15 mouse cellular contexts compared by ENCODE assay signal in the genomic region with DNA sequence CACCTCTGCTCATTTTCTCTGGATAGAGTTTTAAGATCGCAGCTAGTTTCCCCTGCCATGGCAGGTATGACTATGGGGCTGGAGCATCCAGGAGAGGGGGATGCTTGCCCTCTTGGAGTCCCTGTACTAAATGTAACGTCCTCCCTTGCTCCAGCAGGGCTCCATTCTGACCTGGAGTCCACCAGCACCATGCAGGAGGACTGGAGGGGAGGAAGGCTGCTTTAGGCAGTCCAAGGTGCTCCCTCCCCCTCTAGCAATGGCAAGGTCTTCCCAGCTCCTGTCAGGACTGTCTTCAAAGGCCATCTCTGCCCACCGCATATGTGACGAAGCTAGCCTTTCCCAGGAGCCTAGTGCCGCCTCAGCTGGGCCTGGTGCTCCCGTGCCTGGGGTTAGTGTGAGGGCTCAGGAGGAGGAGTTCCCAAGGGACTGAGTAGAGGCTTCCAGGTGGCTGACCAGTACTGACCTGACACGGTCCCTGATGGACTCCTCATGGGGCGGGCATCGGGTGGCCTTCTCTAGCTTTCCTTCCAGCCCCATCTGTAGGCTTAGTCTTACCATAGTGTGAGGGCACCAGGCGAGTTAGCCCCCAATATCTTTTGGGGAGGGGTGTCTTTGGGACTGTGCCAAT. TPM values are rescaled to one million over a fixed set of nuclear protein-coding genes. Genes with fewer than 3 reads are reported as not detected.
DNase-seq lines count a peak whose midpoint lies in the region; ATAC-seq and TF ChIP-seq lines count a peak whose summit lies in the region.
"Had no signal": no experiment of that assay in that cellular context is flagged by ENCODE, and none has a peak within 500 bp of the region (broad histone marks: within the 10 kb centered on the region; RNA-seq: fewer than 3 reads in every experiment).

No protein-coding gene starts in this region.

- no peak overlapping the region for H3K4me3 ChIP-seq in cerebellum, adult 2 months (replicated peaks; ENCODE audit: insufficient read depth, low read depth, low read length)
- H3K4me3 ChIP-seq in heart, embryonic 12.5 days: no peak overlapping the region
- H3K4me3 ChIP-seq in liver, embryonic 12.5 days: no peak overlapping the region
- H3K4me3 ChIP-seq in liver, embryonic 11.5 days (ENCODE audit: low read depth, low read length): no peak overlapping the region
- H3K4me3 ChIP-seq in hindbrain, embryonic 15.5 days: no peak overlapping the region
- H3K4me3 ChIP-seq: heart, embryonic 13.5 days had no signal

- H3K4me2 ChIP-seq in heart, embryonic 12.5 days: no peak overlapping the region
- H3K4me2 ChIP-seq in liver, embryonic 12.5 days: no peak overlapping the region
- no peak overlapping the region for H3K4me2 ChIP-seq in liver, embryonic 11.5 days
- H3K4me2 ChIP-seq in hindbrain, embryonic 15.5 days: no peak overlapping the region
- H3K4me2 ChIP-seq: heart, embryonic 13.5 days had no signal

- peaks cover 32% of the 10 kb centered on the region for H3K4me1 ChIP-seq in cerebellum, adult 2 months (ENCODE audit: control insufficient read depth, insufficient read depth, low read length)
- H3K4me1 ChIP-seq in heart, embryonic 12.5 days (replicated peaks): 0 out of 2 replicates have a peak, but pooled peaks cover 5% of the 10 kb centered on the region
- H3K4me1 ChIP-seq in liver, embryonic 12.5 days: no peaks in the 10 kb centered on the region
- no peaks in the 10 kb centered on the region for H3K4me1 ChIP-seq in liver, embryonic 11.5 days (replicated peaks; ENCODE audit: control insufficient read depth, insufficient read depth, low read length)
- no peaks in the 10 kb centered on the region for H3K4me1 ChIP-seq in hindbrain, embryonic 15.5 days (replicated peaks)

- 75% methylated on average over 10 of the region's 10 CpGs for WGBS in cerebellum, adult 2 months
- 49% methylated on average over 10 of the region's 10 CpGs for WGBS in heart, embryonic 12.5 days
- WGBS in liver, embryonic 12.5 days (ENCODE audit: insufficient replicate concordance): 64% methylated on average over 10 of the region's 10 CpGs
- 60% methylated on average over 10 of the region's 10 CpGs for WGBS in liver, embryonic 11.5 days
- 72% methylated on average over 10 of the region's 10 CpGs for WGBS in hindbrain, embryonic 15.5 days

- no peak for TF ChIP-seq POLR2A in cerebellum, adult 2 months (IDR thresholded peaks at IDR 0.05; ENCODE audit: borderline replicate concordance, insufficient read depth, low read length)

- TF ChIP-seq CTCF in cerebellum, adult 2 months (IDR thresholded peaks at IDR 0.05; ENCODE audit: borderline replicate concordance, insufficient read depth, low read depth, low read length): no peak

- no peaks in the 10 kb centered on the region for H3K9me3 ChIP-seq in heart, embryonic 12.5 days (replicated peaks)
- no peaks in the 10 kb centered on the region for H3K9me3 ChIP-seq in liver, embryonic 12.5 days (replicated peaks)
- no peaks in the 10 kb centered on the region for H3K9me3 ChIP-seq in liver, embryonic 11.5 days (ENCODE audit: control insufficient read depth, low read length)
- no peaks in the 10 kb centered on the region for H3K9me3 ChIP-seq in hindbrain, embryonic 15.5 days
- H3K9me3 ChIP-seq: heart, embryonic 13.5 days had no signal

- H3K9ac ChIP-seq in heart, embryonic 12.5 days: no peak overlapping the region
- no peak overlapping the region for H3K9ac ChIP-seq in liver, embryonic 12.5 days
- no peak overlapping the region for H3K9ac ChIP-seq in liver, embryonic 11.5 days (ENCODE audit: low read depth, low read length)
- H3K9ac ChIP-seq in hindbrain, embryonic 15.5 days: no peak overlapping the region
- H3K9ac ChIP-seq: heart, embryonic 13.5 days had no signal

- no peak overlapping the region for H3K27ac ChIP-seq in cerebellum, adult 2 months (ENCODE audit: insufficient read depth, low read length)
- H3K27ac ChIP-seq in heart, embryonic 12.5 days (ENCODE audit: poor library complexity, severe bottlenecking): no peak overlapping the region
- H3K27ac ChIP-seq in liver, embryonic 12.5 days: no peak overlapping the region
- no peak overlapping the region for H3K27ac ChIP-seq in liver, embryonic 11.5 days (ENCODE audit: low read depth, low read length)
- no peak overlapping the region for H3K27ac ChIP-seq in hindbrain, embryonic 15.5 days (replicated peaks)
- H3K27ac ChIP-seq: heart, embryonic 13.5 days had no signal

- peak; percentile 10 to 21 for DNase-seq in cerebellum, adult 2 months
- no peak for DNase-seq in cerebellum, postnatal 36 days
- DNase-seq in heart, adult 8-10 months (ENCODE audit: low spot score): no peak
- no peak for DNase-seq in liver, embryonic 11.5 days (ENCODE audit: low spot score)
- no peak for DNase-seq in urinary bladder, postnatal 14 days (ENCODE audit: low spot score)
- DNase-seq: adrenal gland, postnatal 36 days; kidney, postnatal 36 days; lung, postnatal 10 days had no signal

- peaks cover 71% of the 10 kb centered on the region for H3K36me3 ChIP-seq in heart, embryonic 12.5 days
- peaks cover 38% of the 10 kb centered on the region for H3K36me3 ChIP-seq in liver, embryonic 12.5 days
- peaks cover 22% of the 10 kb centered on the region for H3K36me3 ChIP-seq in liver, embryonic 11.5 days (ENCODE audit: control insufficient read depth, insufficient read depth, low read length)
- peaks cover 41% of the 10 kb centered on the region for H3K36me3 ChIP-seq in hindbrain, embryonic 15.5 days

- H3K27me3 ChIP-seq in cerebellum, adult 2 months (ENCODE audit: control insufficient read depth, insufficient read depth, low read length): no peaks in the 10 kb centered on the region
- H3K27me3 ChIP-seq in heart, embryonic 12.5 days (replicated peaks): no peaks in the 10 kb centered on the region
- no peaks in the 10 kb centered on the region for H3K27me3 ChIP-seq in liver, embryonic 12.5 days (replicated peaks)
- no peaks in the 10 kb centered on the region for H3K27me3 ChIP-seq in liver, embryonic 11.5 days (replicated peaks; ENCODE audit: control insufficient read depth, insufficient read depth, low read length)
- no peaks in the 10 kb centered on the region for H3K27me3 ChIP-seq in hindbrain, embryonic 15.5 days
- H3K27me3 ChIP-seq: CH12.LX; heart, embryonic 13.5 days had no signal

- ATAC-seq in heart, embryonic 12.5 days (ENCODE audit: insufficient number of reproducible peaks, low FRiP score): peak; percentile 46; the same call in 1 of the 2 replicates
- 0 out of 2 replicates have a peak, but pooled peaks have one; percentile 36 for ATAC-seq in liver, embryonic 12.5 days
- no peak for ATAC-seq in liver, embryonic 11.5 days (replicated peaks; ENCODE audit: low FRiP score)
- ATAC-seq in hindbrain, embryonic 15.5 days (ENCODE audit: low FRiP score, low read depth): 0 out of 2 replicates have a peak, but pooled peaks have one; percentile 3
- ATAC-seq: activated CD4-positive, CD25-positive, alpha-beta regulatory T cell, adult 4 months; inflammation-experienced regulatory T-cells, adult 6 months had no signal

RNA-seq across cellular contexts. Expression of gene Pomc, which starts 44.2 kb away (rescaled TPM):
- 3.0 and 4.1 TPM in 2 replicates for polyA plus RNA-seq in cerebellum, adult 2 months (2012; rRNA removed)
- 2.1 and 2.2 TPM in 2 replicates for polyA plus RNA-seq in heart, embryonic 12.5 days (2016; fragmentation: Nextera tagmentation; extraction: Ambion mirVana)
- total RNA-seq in heart, adult 8-10 months (2022): under 1 TPM in 3 of 4 experiments, not detected in 1; 0.46 to 0.75 (median 0.56) TPM
- polyA plus RNA-seq in liver, embryonic 12.5 days (2016; fragmentation: Nextera tagmentation; extraction: Ambion mirVana): 0.87 and 0.90 TPM in 2 replicates
- polyA plus RNA-seq in liver, embryonic 11.5 days (2014; fragmentation: Nextera tagmentation; extraction: Ambion mirVana): 1.4 and 1.7 TPM in 2 replicates
- 3.4 and 4.0 TPM in 2 replicates for polyA plus RNA-seq in hindbrain, embryonic 15.5 days (2015; fragmentation: Nextera tagmentation; extraction: Ambion mirVana)

Comparison
In these comparisons a context has a peak if more than half of its experiments do, and no peak if none do; other contexts are left out.
1. DNase-seq: peak in cerebellum, adult 2 months (2 of 2); none in cerebellum, postnatal 36 days (0 of 2), heart, adult 8-10 months (single experiment), liver, embryonic 11.5 days (single experiment) and urinary bladder, postnatal 14 days (single experiment).